Mouse (Mus musculus) layer of hippocampus, adult 18-20 months (tissue): ENCODE measurements at regions not wholly inside any gene's neighbourhood (a gene's known extent, or its start where the extent isn't known, plus 50 kb on each side); places are given as distances from the start of the nearest gene placed in this dataset.

Experiments
- DNase-seq, 2 experiments: peaks; one replicate each; pipeline ENCODE4 v3.0.0; 2022; ENCODE audit warnings: low spot score in 2 of 2

- DNase-seq: no peak
Observed at GRCm38 (mm10) chr15:93882826-93883225, 287.1 kb upstream of the Prickle1 start.

GRCm38 (mm10) chr15:93881276-93881675, 285.6 kb upstream of the Prickle1 start:
- no peak for DNase-seq

- DNase-seq: no peak
Observed at GRCm38 (mm10) chr15:93880302-93880701, 284.6 kb upstream of the Prickle1 start.

GRCm38 (mm10) chr15:93879006-93879405, 283.3 kb upstream of the Prickle1 start:
- peak in 1 of 2 experiments; percentile 34 for DNase-seq

GRCm38 (mm10) chr15:93876335-93876734, 280.6 kb upstream of the Prickle1 start:
- DNase-seq: no peak

- DNase-seq: peak in 1 of 2 experiments; percentile 68
Observed at GRCm38 (mm10) chr15:93875685-93876084, 280.0 kb upstream of the Prickle1 start.

- DNase-seq: peak; percentile 71 to 86
Observed at GRCm38 (mm10) chr15:93874206-93874605, 278.5 kb upstream of the Prickle1 start.

- DNase-seq: no peak
Observed at GRCm38 (mm10) chr15:93857336-93857901, 261.7 kb upstream of the Prickle1 start.

GRCm38 (mm10) chr15:93853221-93853620, 257.5 kb upstream of the Prickle1 start:
- DNase-seq: no peak

- DNase-seq: no peak
Observed at GRCm38 (mm10) chr15:93852126-93852525, 256.4 kb upstream of the Prickle1 start.

- no peak for DNase-seq
Observed at GRCm38 (mm10) chr15:93850388-93850787, 254.7 kb upstream of the Prickle1 start.

GRCm38 (mm10) chr15:93848830-93849229, 253.1 kb upstream of the Prickle1 start:
- no peak for DNase-seq

- DNase-seq: no peak
Observed at GRCm38 (mm10) chr15:93846797-93847196, 251.1 kb upstream of the Prickle1 start.

- DNase-seq: peak; percentile 73 to 88
Observed at GRCm38 (mm10) chr15:93845801-93846200, 250.1 kb upstream of the Prickle1 start.

- DNase-seq: no peak
Observed at GRCm38 (mm10) chr15:93832956-93833355, 237.3 kb upstream of the Prickle1 start.

GRCm38 (mm10) chr15:93832431-93832936, 236.8 kb upstream of the Prickle1 start:
- DNase-seq: peak; percentile 25 to 57

- peak in 1 of 2 experiments; percentile 61 for DNase-seq
Observed at GRCm38 (mm10) chr15:93831148-93831547, 235.5 kb upstream of the Prickle1 start.

- peak; percentile 46 to 74 for DNase-seq
Observed at GRCm38 (mm10) chr15:93824729-93825694, 229.3 kb upstream of the Prickle1 start.

- no peak for DNase-seq
Observed at GRCm38 (mm10) chr15:93821236-93821635, 225.5 kb upstream of the Prickle1 start.

GRCm38 (mm10) chr15:93812011-93812410, 216.3 kb upstream of the Prickle1 start:
- DNase-seq: no peak

GRCm38 (mm10) chr15:93807993-93808392, 212.3 kb upstream of the Prickle1 start:
- no peak for DNase-seq

GRCm38 (mm10) chr15:93807505-93807904, 211.8 kb upstream of the Prickle1 start:
- no peak for DNase-seq
